Mouse (Mus musculus) lung, postnatal 14 days (tissue): ENCODE results near the gene Ubr4.
"Not testable (repeated sequence)": the region's sequence is repeated elsewhere in the genome, so short reads cannot be mapped to it uniquely, and the experiment has no call there.

Experiments
- DNase-seq: peaks from one replicate; pipeline ENCODE4 v3.0.0; 2021

Gene Ubr4

GRCm38 (mm10) chr4:139488325-139488724, 135.9 kb downstream of the Ubr4 start:
- DNase-seq = no peak

- no peak for DNase-seq
Measured at GRCm38 (mm10) chr4:139489946-139490345, 137.5 kb downstream of the Ubr4 start.

- DNase-seq = peak; percentile 60
Measured at GRCm38 (mm10) chr4:139490413-139491055, 138.1 kb downstream of the Ubr4 start.

- DNase-seq = no peak
Measured at GRCm38 (mm10) chr4:139491541-139492170, 139.2 kb downstream of the Ubr4 start.

GRCm38 (mm10) chr4:139492258-139492833, 139.9 kb downstream of the Ubr4 start:
- no peak for DNase-seq

- peak; percentile 17 for DNase-seq
Measured at GRCm38 (mm10) chr4:139493227-139494025, 141.0 kb downstream of the Ubr4 start.

- no peak for DNase-seq
Measured at GRCm38 (mm10) chr4:139500814-139501213, 148.4 kb downstream of the Ubr4 start.

- no peak for DNase-seq
Measured at GRCm38 (mm10) chr4:139501702-139502101, 149.3 kb downstream of the Ubr4 start.

GRCm38 (mm10) chr4:139503919-139504318, 151.5 kb downstream of the Ubr4 start:
- DNase-seq = no peak

GRCm38 (mm10) chr4:139505716-139506115, 153.3 kb downstream of the Ubr4 start:
- DNase-seq = no peak

- no peak for DNase-seq
Measured at GRCm38 (mm10) chr4:139506727-139507126, 154.3 kb downstream of the Ubr4 start.

GRCm38 (mm10) chr4:139509069-139509468, 156.7 kb downstream of the Ubr4 start:
- DNase-seq = no peak

- no peak for DNase-seq
Measured at GRCm38 (mm10) chr4:139511557-139511956, 159.1 kb downstream of the Ubr4 start.

GRCm38 (mm10) chr4:139512985-139513384, 160.6 kb downstream of the Ubr4 start:
- no peak for DNase-seq

- DNase-seq = no peak
Measured at GRCm38 (mm10) chr4:139519221-139519620, 166.8 kb downstream of the Ubr4 start.

GRCm38 (mm10) chr4:139521926-139522325, 169.5 kb downstream of the Ubr4 start:
- no peak for DNase-seq

- no peak for DNase-seq
Measured at GRCm38 (mm10) chr4:139526475-139526874, 174.1 kb downstream of the Ubr4 start.

- DNase-seq = not testable (repeated sequence)
Measured at GRCm38 (mm10) chr4:139530248-139530647, 177.8 kb downstream of the Ubr4 start, which contains the start of gene Iffo2. Gene Iffo2, plus strand, starts transcription at chr4:139530548.

- DNase-seq = no peak
Measured at GRCm38 (mm10) chr4:139532081-139532480, 179.7 kb downstream of the Ubr4 start.

- peak; percentile 72 for DNase-seq
Measured at GRCm38 (mm10) chr4:139535127-139535695, 182.8 kb downstream of the Ubr4 start.

- DNase-seq = no peak
Measured at GRCm38 (mm10) chr4:139535719-139536118, 183.3 kb downstream of the Ubr4 start.

- DNase-seq = no peak
Measured at GRCm38 (mm10) chr4:139536706-139537105, 184.3 kb downstream of the Ubr4 start.
